Mouse (Mus musculus): ENCODE results near the gene Enc1. TPM values are rescaled to one million over a fixed set of nuclear protein-coding genes. Genes with fewer than 3 reads are reported as not detected.
A peak's percentile ranks its signal among the peaks of the same experiment; 100 is the strongest.
"Not testable (repeated sequence)": the region's sequence is repeated elsewhere in the genome, so short reads cannot be mapped to it uniquely, and the experiment has no call there.

The Enc1 gene
- polyA plus RNA-seq, 1 experiment from 2014 or later, result 52.1 TPM

GRCm38 (mm10) chr13:97253994-97254393 is 13.1 kb downstream of the Enc1 start:
- Histone ChIP-seq H3K9ac (replicated peaks) (no peak overlapping the region), H3K4me1 (replicated peaks) (peaks cover 86% of the 10 kb centered on the region), H3K27me3 (peaks cover 4% of the 10 kb centered on the region; the same call in 1 of the 2 replicates), H3K4me2 (replicated peaks) (no peak overlapping the region), H3K36me3 (peaks cover 20% of the 10 kb centered on the region), H3K4me3 (replicated peaks) (no peak overlapping the region), H3K9me3 (no peaks in the 10 kb centered on the region), H3K27ac (peak overlapping the region; percentile 56; the same call in 1 of the 2 replicates)
- ATAC-seq, result no peak
- 95% methylated on average over 5 of the region's 5 CpGs for WGBS

GRCm38 (mm10) chr13:97254564-97255164 is 13.8 kb downstream of the Enc1 start:
- Histone ChIP-seq H3K9me3 (no peaks in the 10 kb centered on the region), H3K4me2 (replicated peaks) (no peak overlapping the region), H3K36me3 (peaks cover 14% of the 10 kb centered on the region), H3K4me3 (replicated peaks) (no peak overlapping the region), H3K27ac (no peak overlapping the region), H3K9ac (replicated peaks) (no peak overlapping the region), H3K27me3 (peaks cover 4% of the 10 kb centered on the region), H3K4me1 (replicated peaks) (peaks cover 86% of the 10 kb centered on the region)
- 73% methylated on average over 10 of the region's 10 CpGs for WGBS
- ATAC-seq, result no peak

GRCm38 (mm10) chr13:97255976-97256848 is 15.3 kb downstream of the Enc1 start:
- Histone ChIP-seq H3K9me3 (no peaks in the 10 kb centered on the region), H3K9ac (replicated peaks) (no peak overlapping the region), H3K36me3 (peaks cover 8% of the 10 kb centered on the region), H3K27me3 (peaks cover 4% of the 10 kb centered on the region), H3K27ac (peak overlapping the region; percentile 72), H3K4me3 (replicated peaks) (no peak overlapping the region), H3K4me1 (replicated peaks) (peaks cover 84% of the 10 kb centered on the region), H3K4me2 (replicated peaks) (peak overlapping the region; percentile 22)
- 18% methylated on average over 6 of the region's 6 CpGs for WGBS
- ATAC-seq, result peak; percentile 4; the same call in 1 of the 2 replicates

GRCm38 (mm10) chr13:97256849-97257379 is 16.0 kb downstream of the Enc1 start:
- Histone ChIP-seq H3K27ac (peak overlapping the region; percentile 72), H3K27me3 (peaks cover 4% of the 10 kb centered on the region), H3K4me1 (replicated peaks) (peaks cover 77% of the 10 kb centered on the region), H3K4me2 (replicated peaks) (peak overlapping the region; percentile 22), H3K9ac (replicated peaks) (no peak overlapping the region), H3K9me3 (no peaks in the 10 kb centered on the region), H3K4me3 (replicated peaks) (no peak overlapping the region), H3K36me3 (peaks cover under 1% of the 10 kb centered on the region)
- ATAC-seq, result peak; percentile 28; the same call in 1 of the 2 replicates
- WGBS, result 28% methylated on average over 12 of the region's 12 CpGs

- Histone ChIP-seq H3K9ac (replicated peaks) (no peak overlapping the region), H3K4me3 (replicated peaks) (no peak overlapping the region), H3K4me2 (replicated peaks) (no peak overlapping the region), H3K9me3 (no peaks in the 10 kb centered on the region), H3K36me3 (no peaks in the 10 kb centered on the region), H3K4me1 (replicated peaks) (peaks cover 68% of the 10 kb centered on the region), H3K27ac (no peak overlapping the region), H3K27me3 (peaks cover 4% of the 10 kb centered on the region)
- ATAC-seq, result no peak
- WGBS, result 75% methylated on average over 16 of the region's 16 CpGs
Observed at GRCm38 (mm10) chr13:97259271-97259670, 18.4 kb downstream of the Enc1 start.

- ATAC-seq, result no peak
- WGBS, result 18% methylated on average over 8 of the region's 8 CpGs
Observed at GRCm38 (mm10) chr13:97260456-97261180, 19.7 kb downstream of the Enc1 start.

GRCm38 (mm10) chr13:97261549-97261948 is 20.6 kb downstream of the Enc1 start:
- H3K27ac ChIP-seq, result no peak overlapping the region
- peaks cover 46% of the 10 kb centered on the region for H3K4me1 ChIP-seq (replicated peaks)
- H3K9ac ChIP-seq (replicated peaks), result no peak overlapping the region
- WGBS, result 45% methylated on average over 8 of the region's 8 CpGs
- no peaks in the 10 kb centered on the region for H3K36me3 ChIP-seq
- no peaks in the 10 kb centered on the region; the same call in none of the 2 replicates for H3K27me3 ChIP-seq
- no peak overlapping the region for H3K4me2 ChIP-seq (replicated peaks)
- no peak overlapping the region for H3K4me3 ChIP-seq (replicated peaks)
- no peak for ATAC-seq
- no peaks in the 10 kb centered on the region for H3K9me3 ChIP-seq

More at GRCm38 (mm10) chr13:97260456-97261180, 19.7 kb downstream of the Enc1 start:
- no peak overlapping the region for H3K4me2 ChIP-seq (replicated peaks)
- no peaks in the 10 kb centered on the region; the same call in none of the 2 replicates for H3K27me3 ChIP-seq
- no peaks in the 10 kb centered on the region for H3K9me3 ChIP-seq
- H3K4me1 ChIP-seq (replicated peaks), result peaks cover 55% of the 10 kb centered on the region
- H3K4me3 ChIP-seq (replicated peaks), result no peak overlapping the region
- H3K27ac ChIP-seq, result no peak overlapping the region
- H3K36me3 ChIP-seq, result no peaks in the 10 kb centered on the region
- H3K9ac ChIP-seq (replicated peaks), result no peak overlapping the region

GRCm38 (mm10) chr13:97262676-97263075 is 21.8 kb downstream of the Enc1 start:
- H3K4me1 ChIP-seq (replicated peaks), result peaks cover 37% of the 10 kb centered on the region
- no peak for ATAC-seq
- WGBS, result 77% methylated on average over 10 of the region's 10 CpGs
- H3K27ac ChIP-seq, result no peak overlapping the region
- no peaks in the 10 kb centered on the region; the same call in none of the 2 replicates for H3K27me3 ChIP-seq
- H3K36me3 ChIP-seq, result no peaks in the 10 kb centered on the region
- H3K9me3 ChIP-seq, result no peaks in the 10 kb centered on the region
- no peak overlapping the region for H3K9ac ChIP-seq (replicated peaks)
- no peak overlapping the region for H3K4me2 ChIP-seq (replicated peaks)
- no peak overlapping the region for H3K4me3 ChIP-seq (replicated peaks)

GRCm38 (mm10) chr13:97265534-97265933 is 24.6 kb downstream of the Enc1 start:
- peaks cover 19% of the 10 kb centered on the region for H3K4me1 ChIP-seq (replicated peaks)
- not testable (repeated sequence) for H3K4me3 ChIP-seq (replicated peaks); H3K36me3 ChIP-seq; ATAC-seq; H3K9ac ChIP-seq (replicated peaks); H3K27me3 ChIP-seq; H3K27ac ChIP-seq; H3K9me3 ChIP-seq; H3K4me2 ChIP-seq (replicated peaks)
- WGBS, result 91% methylated on average over 6 of the region's 6 CpGs

GRCm38 (mm10) chr13:97270723-97271122 is 29.8 kb downstream of the Enc1 start:
- Histone ChIP-seq H3K4me3 (replicated peaks) (no peak overlapping the region), H3K27ac (no peak overlapping the region), H3K36me3 (no peaks in the 10 kb centered on the region), H3K9ac (replicated peaks) (no peak overlapping the region), H3K27me3 (no peaks in the 10 kb centered on the region; the same call in 1 of the 2 replicates), H3K9me3 (no peaks in the 10 kb centered on the region), H3K4me1 (replicated peaks) (no peaks in the 10 kb centered on the region), H3K4me2 (replicated peaks) (no peak overlapping the region)
- WGBS, result 89% methylated on average over 2 of the region's 2 CpGs
- ATAC-seq, result no peak

- no peak overlapping the region for H3K4me3 ChIP-seq (replicated peaks)
- H3K4me2 ChIP-seq (replicated peaks), result no peak overlapping the region
- H3K27me3 ChIP-seq, result no peaks in the 10 kb centered on the region; the same call in 1 of the 2 replicates
- H3K36me3 ChIP-seq, result no peaks in the 10 kb centered on the region
- WGBS, result 76% methylated on average over 6 of the region's 6 CpGs
- H3K9me3 ChIP-seq, result no peaks in the 10 kb centered on the region
- H3K27ac ChIP-seq, result no peak overlapping the region
- no peak for ATAC-seq
- H3K4me1 ChIP-seq (replicated peaks), result peaks cover 9% of the 10 kb centered on the region; the same call in 1 of the 2 replicates
- no peak overlapping the region for H3K9ac ChIP-seq (replicated peaks)
Observed at GRCm38 (mm10) chr13:97271641-97272040, 30.7 kb downstream of the Enc1 start.

Data from midbrain, embryonic 13.5 days (tissue).